Mouse (Mus musculus): ENCODE data around the gene Rin1.
"Not testable (repeated sequence)": the region's sequence is repeated elsewhere in the genome, so short reads cannot be mapped to it uniquely, and the experiment has no call there.

DNA sequence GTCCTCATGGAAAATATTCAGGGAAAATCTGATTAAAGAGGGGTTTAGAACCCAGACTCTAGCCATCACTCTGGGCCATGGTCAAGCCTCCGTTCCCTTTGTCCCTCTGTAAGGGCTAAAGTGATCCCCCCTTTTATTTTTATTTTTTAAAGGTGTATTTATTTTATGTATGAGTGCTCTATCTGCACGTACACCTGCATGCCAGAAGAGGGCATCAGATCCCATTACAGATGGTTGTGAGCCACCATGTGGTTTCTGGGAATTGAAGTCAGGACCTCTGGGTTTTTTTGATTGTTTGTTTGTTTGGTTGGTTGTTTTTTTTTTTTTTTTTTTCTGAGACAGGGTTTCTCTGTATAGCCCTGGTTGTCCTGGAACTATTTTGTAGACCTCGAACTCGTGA, 36.3 kb downstream of the Rin1 start:
- not testable (repeated sequence) for TF ChIP-seq CTCF (IDR thresholded peaks at IDR 0.05; ENCODE audit: borderline replicate concordance, insufficient read depth, low read length); POLR2A (IDR thresholded peaks at IDR 0.05; ENCODE audit: low read depth, low read length)

Measured in embryonic fibroblast, embryonic 13.5 days (primary cell).